Mouse (Mus musculus): ENCODE measurements around the gene Fbn1. TPM values are rescaled to one million over a fixed set of nuclear protein-coding genes. Genes with fewer than 3 reads are reported as not detected.

Fbn1 gene
- polyA plus RNA-seq, 1 experiment, result 6.9 TPM

DNA sequence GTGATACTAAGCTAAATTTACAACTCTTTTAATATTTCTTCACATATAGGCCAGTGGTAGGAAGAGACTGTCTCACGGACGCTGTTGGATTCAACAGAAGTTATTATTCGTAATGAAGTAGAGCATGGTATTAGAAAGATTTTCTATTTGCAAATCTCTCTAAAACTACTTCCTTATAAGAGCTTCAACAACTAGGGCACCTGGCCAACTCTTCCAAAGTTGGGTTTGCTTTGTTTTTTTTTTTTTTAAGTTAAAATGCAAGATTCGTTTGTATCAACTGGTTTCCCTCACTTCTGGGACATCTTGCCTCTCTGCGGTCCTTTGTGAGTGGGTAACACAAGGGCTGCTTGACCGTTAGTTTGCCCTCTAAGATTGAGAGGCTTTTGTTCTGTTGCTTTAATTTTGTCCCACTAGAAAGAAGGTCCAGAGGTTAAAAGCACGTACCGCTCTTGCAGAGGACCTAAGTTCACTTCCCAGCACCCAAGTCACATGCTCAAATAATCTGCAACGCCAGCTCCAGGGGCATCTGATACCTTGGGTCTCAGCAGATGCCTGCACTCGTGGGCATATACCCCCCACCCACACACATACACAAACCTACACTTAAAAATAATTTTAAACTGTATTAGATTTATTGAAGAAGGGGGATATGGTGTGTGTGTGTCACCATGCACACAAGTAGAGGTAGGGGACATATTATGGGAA, 91.1 kb downstream of the Fbn1 start:
- no peak for DNase-seq (ENCODE audit: low read depth)
- TF ChIP-seq CTCF (IDR thresholded peaks at IDR 0.05; ENCODE audit: borderline replicate concordance, extremely low read depth, insufficient read depth, insufficient read length), result no peak
- no peak for TF ChIP-seq POLR2A (IDR thresholded peaks at IDR 0.05; ENCODE audit: borderline replicate concordance, extremely low read depth, insufficient read depth, insufficient read length, poor library complexity, severe bottlenecking)

DNA sequence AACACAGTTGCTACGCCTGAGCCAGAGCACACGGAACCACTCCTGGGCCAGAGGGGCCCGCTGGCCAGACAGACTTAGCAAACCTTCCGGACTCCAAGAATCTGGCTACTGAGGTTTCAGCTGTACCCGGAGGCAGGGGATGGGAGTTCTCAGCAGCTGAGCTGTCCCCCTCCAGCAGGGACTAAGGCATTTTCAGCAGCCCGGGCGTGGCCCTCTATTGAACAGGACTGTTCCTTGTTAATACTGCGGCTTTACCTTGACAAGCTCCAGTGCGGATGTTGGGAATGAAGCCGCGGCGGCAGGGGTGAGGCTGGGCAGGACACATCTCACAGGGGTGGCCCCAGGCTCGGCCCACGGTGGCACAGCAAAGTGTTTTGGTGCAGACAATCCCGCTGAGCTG, 95.4 kb downstream of the Fbn1 start:
- DNase-seq (ENCODE audit: low read depth), result no peak
- TF ChIP-seq POLR2A (IDR thresholded peaks at IDR 0.05; ENCODE audit: borderline replicate concordance, extremely low read depth, insufficient read depth, insufficient read length, poor library complexity, severe bottlenecking), result no peak
- no peak for TF ChIP-seq CTCF (IDR thresholded peaks at IDR 0.05; ENCODE audit: borderline replicate concordance, extremely low read depth, insufficient read depth, insufficient read length)

DNA sequence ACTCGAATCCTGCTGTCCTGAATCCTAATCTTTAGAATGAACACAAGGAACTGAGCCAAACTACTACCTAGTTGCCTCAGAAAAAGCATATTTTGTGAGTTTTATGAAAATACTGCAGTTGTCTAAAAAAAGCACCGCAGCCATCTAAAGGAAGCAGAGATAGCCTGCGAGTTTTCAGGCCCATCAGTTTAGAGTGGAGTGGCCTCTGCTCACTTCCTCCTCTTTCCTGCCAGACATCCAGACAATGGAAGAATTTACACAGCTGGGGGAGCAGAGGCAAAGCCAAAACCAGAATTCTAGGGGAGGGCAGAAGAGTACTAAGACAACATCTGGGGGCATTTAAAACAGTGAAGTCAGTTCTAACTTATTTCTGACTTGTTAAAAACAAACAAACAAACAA, 96.0 kb downstream of the Fbn1 start:
- no peak for DNase-seq (ENCODE audit: low read depth)
- no peak for TF ChIP-seq CTCF (IDR thresholded peaks at IDR 0.05; ENCODE audit: borderline replicate concordance, extremely low read depth, insufficient read depth, insufficient read length)
- TF ChIP-seq POLR2A (IDR thresholded peaks at IDR 0.05; ENCODE audit: borderline replicate concordance, extremely low read depth, insufficient read depth, insufficient read length, poor library complexity, severe bottlenecking), result no peak

DNA sequence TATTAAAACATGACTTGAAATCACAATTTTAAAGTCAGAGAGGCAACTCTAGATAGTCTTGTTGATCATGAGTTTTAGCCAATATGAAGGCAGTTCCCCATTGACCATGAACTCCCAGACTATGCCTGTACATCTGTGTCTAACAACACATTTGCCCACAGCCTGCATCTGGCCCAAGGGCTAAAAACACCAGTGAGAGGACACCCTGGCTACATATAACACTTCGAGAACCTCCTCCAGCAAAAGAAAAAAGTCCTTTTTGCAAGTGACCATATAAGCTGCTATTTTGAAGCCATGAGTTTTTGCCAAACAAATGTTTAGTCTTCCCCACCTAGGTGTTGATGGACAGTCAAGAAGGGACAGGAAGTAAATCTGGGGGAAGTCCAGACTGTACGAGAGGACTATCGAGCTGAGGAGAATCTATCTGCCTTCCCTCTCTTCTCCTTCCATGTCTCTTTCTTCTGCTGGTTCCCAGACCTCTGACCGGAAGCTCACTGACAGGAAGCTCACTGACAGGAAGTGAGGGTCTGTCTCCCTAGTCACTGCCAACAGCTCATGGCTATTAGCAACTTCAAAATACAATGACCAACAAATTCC, 103.2 kb downstream of the Fbn1 start:
- no peak for DNase-seq (ENCODE audit: low read depth)
- TF ChIP-seq CTCF (IDR thresholded peaks at IDR 0.05; ENCODE audit: borderline replicate concordance, extremely low read depth, insufficient read depth, insufficient read length) (no peak), POLR2A (IDR thresholded peaks at IDR 0.05; ENCODE audit: borderline replicate concordance, extremely low read depth, insufficient read depth, insufficient read length, poor library complexity, severe bottlenecking) (no peak)

DNA sequence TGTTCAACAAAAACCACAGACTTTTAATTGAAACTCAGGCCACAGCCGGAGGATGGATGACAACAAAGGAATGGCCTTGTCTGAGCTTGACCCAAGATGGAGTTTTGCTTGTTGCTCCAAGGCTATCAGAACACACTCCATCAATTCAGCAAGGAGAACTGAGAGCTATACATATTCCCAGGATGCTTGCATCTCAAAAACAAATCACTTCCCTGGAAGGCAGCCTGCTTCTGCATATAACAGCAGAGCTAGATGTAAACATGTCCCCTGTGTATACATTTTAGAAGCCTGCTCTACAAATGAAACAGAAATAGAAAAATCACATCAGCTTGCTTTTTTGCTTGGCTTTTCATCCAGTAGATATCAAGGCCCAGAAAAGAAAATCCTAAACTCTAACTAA, 105.5 kb downstream of the Fbn1 start:
- no peak for DNase-seq (ENCODE audit: low read depth)
- no peak for TF ChIP-seq POLR2A (IDR thresholded peaks at IDR 0.05; ENCODE audit: borderline replicate concordance, extremely low read depth, insufficient read depth, insufficient read length, poor library complexity, severe bottlenecking)

DNA sequence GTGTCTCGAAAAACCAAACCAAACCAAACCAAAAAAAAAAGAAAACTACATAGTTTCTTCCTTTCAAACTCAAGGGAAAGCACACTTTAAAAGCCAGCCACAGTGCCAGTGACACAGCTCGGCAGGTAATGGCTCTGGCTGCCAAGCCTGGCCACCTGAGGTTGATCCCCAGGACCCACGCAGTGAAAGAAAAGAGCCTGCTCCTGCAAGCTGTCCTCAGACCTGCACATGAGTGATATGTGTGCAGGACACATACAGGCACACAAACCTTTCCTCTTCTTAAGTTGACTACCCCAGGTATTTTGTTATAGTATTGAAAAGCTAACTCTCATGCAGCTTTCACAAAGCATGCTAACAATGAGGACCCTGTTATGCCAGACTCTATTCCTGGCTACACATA, 107.7 kb downstream of the Fbn1 start:
- no peak for DNase-seq (ENCODE audit: low read depth)
- TF ChIP-seq CTCF (IDR thresholded peaks at IDR 0.05; ENCODE audit: borderline replicate concordance, extremely low read depth, insufficient read depth, insufficient read length), result no peak
- no peak for TF ChIP-seq POLR2A (IDR thresholded peaks at IDR 0.05; ENCODE audit: borderline replicate concordance, extremely low read depth, insufficient read depth, insufficient read length, poor library complexity, severe bottlenecking)

DNA sequence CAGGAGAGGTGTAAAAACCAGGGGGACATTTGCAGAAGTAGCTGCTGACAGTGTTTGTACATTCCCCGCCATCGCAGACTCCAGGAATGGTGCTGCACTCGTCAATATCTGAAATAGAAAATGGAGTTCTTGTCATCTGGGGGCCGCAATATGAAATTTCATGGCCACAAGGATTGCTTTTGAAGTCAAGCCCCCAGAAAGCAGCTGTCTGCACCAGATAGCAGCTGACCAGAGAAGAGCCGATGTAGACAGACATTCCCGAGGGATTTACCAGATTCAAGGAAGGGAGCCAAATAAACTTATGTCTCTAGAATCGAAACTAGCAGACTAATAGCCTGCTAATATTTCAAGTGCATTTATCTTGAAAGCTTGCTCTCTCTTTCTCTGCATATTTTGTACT, 110.0 kb downstream of the Fbn1 start:
- TF ChIP-seq CTCF (IDR thresholded peaks at IDR 0.05; ENCODE audit: borderline replicate concordance, extremely low read depth, insufficient read depth, insufficient read length) (no peak), POLR2A (IDR thresholded peaks at IDR 0.05; ENCODE audit: borderline replicate concordance, extremely low read depth, insufficient read depth, insufficient read length, poor library complexity, severe bottlenecking) (no peak)
- no peak for DNase-seq (ENCODE audit: low read depth)

DNA sequence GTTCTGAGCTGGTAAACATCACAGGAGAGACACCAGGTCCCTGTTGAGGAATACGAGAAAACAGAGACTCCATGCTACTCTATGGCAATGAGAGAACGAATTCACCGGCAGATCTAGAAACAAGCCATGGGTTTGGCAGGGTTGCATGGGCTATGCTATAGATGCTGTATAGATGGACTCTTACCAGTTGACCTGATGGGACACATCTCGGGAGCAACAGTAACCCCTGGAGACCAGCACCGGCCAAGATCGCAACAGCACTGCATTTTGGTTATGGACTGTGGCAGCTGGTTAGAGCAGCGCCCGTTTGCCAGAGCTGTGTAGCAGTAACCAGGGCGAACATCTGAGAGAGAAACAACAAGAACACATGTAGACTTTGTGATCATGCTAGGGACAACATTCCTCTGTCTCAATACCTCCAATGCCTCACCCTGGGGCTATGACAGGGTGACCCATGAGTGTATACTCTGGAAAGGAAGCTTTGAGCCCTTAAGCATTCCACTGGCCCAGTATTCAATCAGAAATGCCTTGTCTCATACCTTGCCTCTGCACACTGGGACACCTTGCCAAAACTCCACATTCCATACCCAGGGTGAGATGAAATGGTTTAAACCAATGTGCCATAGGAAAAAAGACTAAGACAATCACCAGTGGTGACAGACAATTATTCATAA, 113.2 kb downstream of the Fbn1 start:
- TF ChIP-seq CTCF (IDR thresholded peaks at IDR 0.05; ENCODE audit: borderline replicate concordance, extremely low read depth, insufficient read depth, insufficient read length) (no peak), POLR2A (IDR thresholded peaks at IDR 0.05; ENCODE audit: borderline replicate concordance, extremely low read depth, insufficient read depth, insufficient read length, poor library complexity, severe bottlenecking) (no peak)
- no peak for DNase-seq (ENCODE audit: low read depth)

DNA sequence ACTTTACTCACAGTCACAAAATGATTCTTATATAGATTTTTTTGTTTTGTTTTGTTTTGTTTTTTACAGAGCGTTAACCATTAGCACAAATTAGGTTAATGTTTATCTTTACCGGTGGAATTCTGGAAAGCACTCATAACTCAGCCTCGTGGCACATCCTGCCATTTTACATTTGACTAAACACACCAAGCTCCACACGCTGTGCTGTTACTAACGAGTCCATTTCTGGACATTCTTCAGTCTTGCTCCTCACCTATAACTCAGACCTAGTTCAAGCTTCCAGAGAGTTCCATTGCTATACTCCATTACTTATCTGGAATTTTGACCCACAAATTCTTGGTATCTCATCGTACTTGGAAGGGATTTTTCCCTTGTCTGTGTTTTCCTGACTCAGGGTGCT, 116.2 kb downstream of the Fbn1 start:
- TF ChIP-seq POLR2A (IDR thresholded peaks at IDR 0.05; ENCODE audit: borderline replicate concordance, extremely low read depth, insufficient read depth, insufficient read length, poor library complexity, severe bottlenecking), result no peak
- no peak for TF ChIP-seq CTCF (IDR thresholded peaks at IDR 0.05; ENCODE audit: borderline replicate concordance, extremely low read depth, insufficient read depth, insufficient read length)
- no peak for DNase-seq (ENCODE audit: low read depth)

DNA sequence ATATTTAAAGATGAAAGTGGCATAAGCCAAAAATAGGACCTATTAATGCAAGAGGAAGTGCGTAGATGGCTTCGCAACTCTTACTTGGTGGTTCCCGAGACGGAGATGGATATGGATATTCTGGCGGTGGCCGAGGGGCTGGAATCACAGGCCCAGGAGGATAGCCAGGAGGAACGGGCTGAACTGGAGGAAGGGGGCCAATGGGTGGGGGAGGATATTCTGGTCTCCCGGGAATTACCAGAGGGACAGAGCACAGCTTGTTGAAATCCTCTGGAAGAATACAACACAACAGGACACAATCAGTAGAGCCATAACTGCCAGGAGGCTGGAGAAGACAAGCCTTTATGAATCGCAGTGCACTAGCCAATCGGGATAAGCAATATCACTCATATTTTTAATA, 118.0 kb downstream of the Fbn1 start:
- DNase-seq (ENCODE audit: low read depth), result no peak
- TF ChIP-seq POLR2A (IDR thresholded peaks at IDR 0.05; ENCODE audit: borderline replicate concordance, extremely low read depth, insufficient read depth, insufficient read length, poor library complexity, severe bottlenecking) (no peak), CTCF (IDR thresholded peaks at IDR 0.05; ENCODE audit: borderline replicate concordance, extremely low read depth, insufficient read depth, insufficient read length) (no peak)

DNA sequence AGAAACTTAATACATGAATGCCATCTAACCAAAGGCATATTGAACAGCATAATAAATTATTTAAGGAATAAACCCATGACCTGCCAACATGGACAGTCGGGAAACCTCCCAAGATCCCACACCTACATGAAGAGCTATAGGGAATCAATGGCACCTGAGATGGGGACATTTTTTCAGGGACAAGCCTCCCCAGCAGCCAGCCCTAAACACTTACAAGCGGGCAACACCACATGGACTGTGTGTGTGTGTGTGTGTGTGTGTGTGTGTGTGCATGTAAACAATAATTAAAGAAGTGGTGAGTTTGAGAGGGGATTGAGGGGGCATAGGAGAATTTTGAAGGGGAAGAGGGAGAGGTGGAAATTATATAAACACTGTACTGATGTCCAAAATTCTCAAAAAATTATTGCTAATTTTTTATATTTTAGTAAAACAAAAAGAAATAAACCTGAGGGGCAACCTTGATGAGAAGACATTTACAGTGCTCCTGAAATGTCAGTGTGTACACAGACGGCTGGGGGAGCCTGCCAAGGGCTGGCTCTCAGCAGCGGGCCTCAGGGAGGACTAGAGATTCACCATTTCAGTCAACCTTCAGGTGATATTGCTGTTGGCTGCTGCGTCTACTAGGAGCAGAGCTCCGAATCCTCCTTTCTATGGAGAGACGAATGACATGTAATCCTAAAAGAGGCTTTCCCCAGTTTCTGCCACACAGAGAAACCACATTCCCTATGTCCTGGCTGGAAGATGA, 121.4 kb downstream of the Fbn1 start:
- DNase-seq (ENCODE audit: low read depth), result no peak
- no peak for TF ChIP-seq CTCF (IDR thresholded peaks at IDR 0.05; ENCODE audit: borderline replicate concordance, extremely low read depth, insufficient read depth, insufficient read length)
- TF ChIP-seq POLR2A (IDR thresholded peaks at IDR 0.05; ENCODE audit: borderline replicate concordance, extremely low read depth, insufficient read depth, insufficient read length, poor library complexity, severe bottlenecking), result no peak

All from brain, embryonic 14.5 days (tissue).